Mouse (Mus musculus) cerebellum, adult 2 months (tissue): ENCODE data around the gene Fcgr4.
"Not testable (repeated sequence)": the region's sequence is repeated elsewhere in the genome, so short reads cannot be mapped to it uniquely, and the experiment has no call there.

Experiments used
- CTCF ChIP-seq: fragments of 200-500 bp; IDR thresholded peaks from 2 replicates; pipeline ENCODE4 v1.5.1; 2011; ENCODE audit warnings: low read depth, mild to moderate bottlenecking, control low read depth, low read length, moderate library complexity, borderline replicate concordance; ENCODE audit not compliant: insufficient read depth
- POLR2A ChIP-seq: fragments of 200-500 bp; IDR thresholded peaks from 2 replicates; pipeline ENCODE4 v1.6.1; 2011; ENCODE audit warnings: low read length, control low read depth, borderline replicate concordance; ENCODE audit not compliant: insufficient read depth

DNA sequence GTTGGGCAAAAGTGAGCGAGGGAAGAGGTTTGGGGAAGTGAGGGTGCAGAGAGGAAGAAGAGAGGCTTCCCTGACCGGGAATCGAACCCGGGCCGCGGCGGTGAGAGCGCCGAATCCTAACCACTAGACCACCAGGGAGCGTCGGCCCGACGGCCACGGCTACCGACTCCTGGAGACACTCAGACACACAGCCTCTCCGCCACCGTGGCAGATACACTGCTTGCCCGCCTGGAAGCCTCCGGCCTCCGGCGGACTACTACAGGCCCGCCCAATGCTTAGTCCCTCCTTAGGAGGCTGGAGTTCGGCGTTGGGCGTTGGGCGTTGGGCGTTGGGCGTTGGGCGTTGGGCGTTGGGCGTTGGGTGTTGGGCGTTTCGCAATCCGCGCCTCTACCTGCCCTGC is 53.0 kb downstream of the Fcgr4 start:
- TF ChIP-seq CTCF, POLR2A: not testable (repeated sequence)
